Mouse (Mus musculus) testis, adult 2 months (tissue): ENCODE data around the gene Eef1akmt1.

Source experiments
- CTCF ChIP-seq: fragments of 200-500 bp; IDR thresholded peaks from 2 replicates; pipeline ENCODE4 v1.5.1; 2012; ENCODE audit warnings: low read depth, mild to moderate bottlenecking, inconsistent platforms, low read length, moderate library complexity; ENCODE audit not compliant: control insufficient read depth, insufficient read depth, insufficient replicate concordance
- POLR2A ChIP-seq: fragments of 200-500 bp; IDR thresholded peaks from 2 replicates; pipeline ENCODE4 v1.6.1; 2012; ENCODE audit warnings: low read depth, mild to moderate bottlenecking, inconsistent platforms, low read length, moderate library complexity; ENCODE audit not compliant: control insufficient read depth

DNA sequence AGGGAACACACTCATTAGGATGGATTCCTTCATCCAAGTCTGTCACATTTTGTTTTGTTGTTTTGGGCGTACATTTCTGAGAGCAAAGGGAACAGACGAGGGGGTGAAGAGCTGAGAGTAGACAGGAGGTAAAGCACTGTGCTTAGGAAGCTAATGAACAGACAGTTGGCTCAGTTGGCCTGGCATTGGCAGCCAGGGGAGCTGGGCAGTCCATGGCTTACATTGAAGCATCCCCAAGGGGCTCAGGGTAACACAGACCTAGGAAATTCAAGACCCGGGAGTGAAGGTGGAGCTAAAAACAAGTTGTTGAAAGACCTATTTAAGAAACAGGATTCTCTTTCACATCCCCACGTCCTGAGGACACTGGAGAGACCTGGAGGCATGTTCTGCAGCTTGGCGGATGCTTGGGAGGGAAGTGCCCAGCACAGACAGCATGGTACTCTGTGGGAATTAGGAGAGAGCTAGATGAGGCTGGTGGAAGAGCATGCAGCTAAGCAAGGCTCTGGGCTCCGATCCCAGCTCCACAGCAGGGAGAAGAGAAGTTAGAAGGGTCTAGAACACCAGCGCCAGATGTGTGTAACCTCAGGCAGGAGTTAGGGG is 15.8 kb downstream of the Eef1akmt1 start:
- no peak for TF ChIP-seq POLR2A
- no peak for TF ChIP-seq CTCF
